Mouse (Mus musculus): Measurements from ENCODE around the gene Cacnb2. TPM values are rescaled to one million over a fixed set of nuclear protein-coding genes. Genes with fewer than 3 reads are reported as not detected.

Gene Cacnb2
- total RNA-seq, 2 experiments from 2014 or later = 0.51 to 0.73 TPM

- Histone ChIP-seq H3K27ac (no peak overlapping the region), H3K4me3 (no peak overlapping the region)
- no peak for DNase-seq
- TF ChIP-seq CTCF (IDR thresholded peaks at IDR 0.05) = no peak
- intact Hi-C loops (cut with DNase I) = no loop called here
Observed at GRCm38 (mm10) chr2:14907124-14907925, 304.4 kb downstream of the Cacnb2 start.

DNA sequence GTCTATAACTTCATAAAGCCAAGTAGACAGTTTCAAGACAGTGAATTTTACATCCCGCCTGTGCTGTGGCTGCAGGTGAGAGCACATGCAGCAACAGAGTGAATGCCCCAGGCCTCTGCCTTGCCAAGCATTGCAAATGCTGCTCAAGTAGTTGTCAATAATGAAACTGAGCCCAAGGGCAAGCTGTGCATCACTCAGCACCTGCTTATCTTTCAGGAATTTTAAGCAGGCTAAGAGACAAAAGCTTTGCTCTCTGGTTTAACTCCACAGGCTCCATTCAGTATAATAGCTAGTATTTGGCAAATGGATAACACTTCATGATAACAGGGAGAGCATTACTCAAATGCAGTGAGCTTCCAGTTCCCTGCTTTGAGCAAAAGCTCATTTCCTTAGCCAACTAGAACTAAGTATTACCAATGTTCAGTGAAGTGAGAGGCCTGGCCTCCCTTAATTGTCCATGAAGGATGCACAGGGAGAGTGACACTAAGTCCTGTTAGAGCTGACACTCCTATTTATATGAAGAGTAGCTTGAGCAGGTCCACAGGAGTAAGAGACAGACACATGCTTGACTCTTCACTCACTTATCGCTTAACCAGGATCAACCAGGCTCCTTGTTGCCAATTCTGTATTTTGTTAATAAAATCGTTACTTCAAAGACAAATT lies 314.8 kb downstream of the Cacnb2 start:
- DNase-seq = no peak

GRCm38 (mm10) chr2:14929866-14930265 lies 327.0 kb downstream of the Cacnb2 start:
- intact Hi-C loops (cut with DNase I) = no loop called here
- DNase-seq = no peak
- no peak overlapping the region for H3K27ac ChIP-seq
- no peak overlapping the region for H3K4me3 ChIP-seq
- no peak for TF ChIP-seq CTCF (IDR thresholded peaks at IDR 0.05)

More for the DNA sequence above, 314.8 kb downstream of the Cacnb2 start:
- TF ChIP-seq CTCF (IDR thresholded peaks at IDR 0.05) = no peak
- intact Hi-C loops (cut with DNase I) = no loop called here
- H3K4me3 ChIP-seq = no peak overlapping the region
- no peak overlapping the region for H3K27ac ChIP-seq

- Histone ChIP-seq H3K27ac (no peak overlapping the region), H3K4me3 (no peak overlapping the region)
- TF ChIP-seq CTCF (IDR thresholded peaks at IDR 0.05) = no peak
- no peak for DNase-seq
- intact Hi-C loops (cut with DNase I) = no loop called here
Observed at GRCm38 (mm10) chr2:14931968-14932367, 329.1 kb downstream of the Cacnb2 start.

GRCm38 (mm10) chr2:14936492-14936891 lies 333.6 kb downstream of the Cacnb2 start:
- Histone ChIP-seq H3K4me3 (no peak overlapping the region), H3K27ac (0 out of 2 replicates have a peak overlapping the region, but pooled peaks have one; percentile 8)
- intact Hi-C loops (cut with DNase I) = no loop called here
- no peak for DNase-seq
- no peak for TF ChIP-seq CTCF (IDR thresholded peaks at IDR 0.05)

- no peak overlapping the region for H3K27ac ChIP-seq
- intact Hi-C loops (cut with DNase I) = no loop called here
- TF ChIP-seq CTCF (IDR thresholded peaks at IDR 0.05) = no peak
- H3K4me3 ChIP-seq = no peak overlapping the region
- DNase-seq = no peak
Observed at GRCm38 (mm10) chr2:14942261-14942660, 339.4 kb downstream of the Cacnb2 start.

DNA sequence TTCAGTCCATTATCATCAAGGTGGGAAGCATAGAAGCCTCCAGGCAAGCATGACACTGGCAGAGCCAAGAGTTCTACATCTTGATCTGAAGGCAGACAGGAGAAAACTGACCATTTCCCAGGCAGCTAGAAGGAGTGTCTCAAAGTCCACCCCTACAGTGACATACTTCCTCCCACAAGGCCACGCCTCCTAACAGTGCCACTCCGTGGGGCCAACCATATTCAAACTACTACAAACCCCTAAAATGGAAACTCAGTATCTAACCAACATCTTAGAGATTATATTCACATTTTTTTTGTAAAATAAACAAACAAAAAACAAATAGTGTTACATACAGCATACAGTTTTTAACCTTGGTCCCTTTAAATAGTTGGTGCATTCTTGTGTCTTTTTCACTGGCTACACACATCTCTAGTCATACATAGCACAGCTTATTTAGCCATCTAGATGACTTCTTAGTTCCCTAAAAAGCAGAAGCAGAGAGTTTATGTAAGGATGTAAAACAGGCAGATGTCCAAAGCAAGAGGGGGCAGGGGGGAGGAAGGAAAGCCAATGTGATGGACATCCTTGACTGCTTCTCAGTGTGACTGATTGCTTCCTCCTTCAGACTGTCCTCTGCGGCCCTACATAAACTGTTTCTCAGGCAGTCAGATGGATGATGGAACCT lies 340.9 kb downstream of the Cacnb2 start:
- DNase-seq = no peak
- intact Hi-C loops (cut with DNase I) = no loop called here
- Histone ChIP-seq H3K4me3 (no peak overlapping the region), H3K27ac (no peak overlapping the region)
- no peak for TF ChIP-seq CTCF (IDR thresholded peaks at IDR 0.05)

GRCm38 (mm10) chr2:14953090-14953489 lies 350.2 kb downstream of the Cacnb2 start:
- no peak for DNase-seq
- intact Hi-C loops (cut with DNase I) = no loop called here
- H3K27ac ChIP-seq = no peak overlapping the region
- no peak for TF ChIP-seq CTCF (IDR thresholded peaks at IDR 0.05)
- no peak overlapping the region for H3K4me3 ChIP-seq

GRCm38 (mm10) chr2:14960963-14961488 lies 358.1 kb downstream of the Cacnb2 start:
- TF ChIP-seq CTCF (IDR thresholded peaks at IDR 0.05) = no peak
- DNase-seq = no peak
- intact Hi-C loops (cut with DNase I) = no loop called here
- H3K4me3 ChIP-seq = no peak overlapping the region
- H3K27ac ChIP-seq = no peak overlapping the region

GRCm38 (mm10) chr2:14961493-14961892 lies 358.6 kb downstream of the Cacnb2 start:
- no peak overlapping the region for H3K4me3 ChIP-seq
- no peak for TF ChIP-seq CTCF (IDR thresholded peaks at IDR 0.05)
- H3K27ac ChIP-seq = no peak overlapping the region
- intact Hi-C loops (cut with DNase I) = no loop called here
- DNase-seq = no peak

GRCm38 (mm10) chr2:14984029-14984428 lies 381.1 kb downstream of the Cacnb2 start:
- intact Hi-C loops (cut with DNase I) = no loop called here
- no peak for TF ChIP-seq CTCF (IDR thresholded peaks at IDR 0.05)
- Histone ChIP-seq H3K4me3 (no peak overlapping the region), H3K27ac (no peak overlapping the region)
- DNase-seq = no peak

GRCm38 (mm10) chr2:14988451-14988850 lies 385.6 kb downstream of the Cacnb2 start:
- no peak for TF ChIP-seq CTCF (IDR thresholded peaks at IDR 0.05)
- no peak for DNase-seq
- no peak overlapping the region for H3K27ac ChIP-seq
- intact Hi-C loops (cut with DNase I) = no loop called here
- H3K4me3 ChIP-seq = no peak overlapping the region

DNA sequence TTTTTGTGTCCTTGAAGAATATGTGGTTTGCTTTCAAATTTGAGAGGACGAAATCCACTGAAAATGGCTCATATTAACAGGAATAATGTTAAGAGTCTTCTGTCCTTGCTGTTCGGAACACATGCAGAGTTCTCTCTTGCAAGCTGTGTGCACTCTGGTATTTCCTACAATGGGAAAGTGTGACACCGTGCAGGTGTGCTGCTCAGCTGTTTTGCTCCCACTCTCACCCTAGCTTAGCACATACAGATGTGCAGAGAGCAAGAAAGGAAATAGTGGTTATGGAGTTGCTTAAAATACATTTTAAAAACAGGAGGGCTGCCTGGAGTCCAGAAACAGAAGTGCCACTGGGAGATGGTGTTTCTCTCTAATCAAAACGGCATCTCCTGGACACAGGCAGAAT lies 386.5 kb downstream of the Cacnb2 start:
- intact Hi-C loops (cut with DNase I) = no loop called here
- TF ChIP-seq CTCF (IDR thresholded peaks at IDR 0.05) = no peak
- DNase-seq = no peak
- H3K4me3 ChIP-seq = no peak overlapping the region
- no peak overlapping the region for H3K27ac ChIP-seq

Data from gastrocnemius, adult 2 months (tissue).